Comparison of ENCODE assay signal across 11 mouse cellular contexts in the genomic region with DNA sequence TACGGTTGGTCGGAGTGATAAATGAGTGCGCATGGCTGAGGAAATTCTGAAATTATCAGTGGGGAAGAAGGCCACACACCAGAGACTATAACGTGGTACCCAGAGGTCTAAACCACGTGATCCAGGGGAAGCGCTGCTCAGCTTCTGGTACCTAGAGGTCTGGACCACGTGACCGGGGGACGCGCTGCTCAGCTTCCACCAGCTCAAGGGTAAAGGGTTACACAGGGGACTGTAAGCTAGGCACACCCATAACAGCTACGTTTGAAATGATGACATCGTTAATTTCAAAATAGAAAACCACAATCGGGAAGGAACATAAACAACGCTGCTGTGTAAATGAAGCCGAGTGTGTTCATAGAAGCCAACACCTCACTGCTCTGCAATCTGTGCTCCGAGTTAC.
"Had no signal": no experiment of that assay in that cellular context is flagged by ENCODE, and none has a peak within 500 bp of the region (broad histone marks: within the 10 kb centered on the region; RNA-seq: fewer than 3 reads in every experiment).

No protein-coding gene starts in this region.

- DNase-seq: kidney, adult 11 months; kidney, adult 8-10 months; kidney, postnatal 10 days; kidney, postnatal 4 days; liver, embryonic 13.5 days; lung, adult 2 months; lung, postnatal 14 days; midbrain, embryonic 14.5 days; right cerebral cortex, postnatal 14 days; right cerebral cortex, postnatal 4 days; thymus, postnatal 25 days had no signal
